In genomic region chr7:44341714-44342113, GRCm38 (mm10) we compare ENCODE assay signal across 26 mouse cellular contexts. TPM values are rescaled to one million over a fixed set of nuclear protein-coding genes. Genes with fewer than 3 reads are reported as not detected.
DNase-seq lines count a peak whose midpoint lies in the region; TF ChIP-seq lines count a peak whose summit lies in the region.
"Had no signal": no experiment of that assay in that cellular context is flagged by ENCODE, and none has a peak within 500 bp of the region (broad histone marks: within the 10 kb centered on the region; RNA-seq: fewer than 3 reads in every experiment).

No protein-coding gene starts in this region.

- no peak for TF ChIP-seq CTCF in layer of hippocampus, adult 2 months (conservative IDR thresholded peaks at IDR 0.05)
- no peak for TF ChIP-seq CTCF in cortical plate, adult 2 months (IDR thresholded peaks at IDR 0.05; ENCODE audit: extremely low read depth, insufficient read depth, low read length)

- no peak overlapping the region for H3K4me3 ChIP-seq in layer of hippocampus, adult 2 months
- H3K4me3 ChIP-seq in cortical plate, adult 2 months (ENCODE audit: insufficient read depth, low read length), result no peak overlapping the region
- H3K4me3 ChIP-seq: forebrain, embryonic 10.5 days; heart, adult 2 months; heart, embryonic 10.5 days; heart, embryonic 13.5 days; hindbrain, embryonic 12.5 days; intestine, embryonic 15.5 days had no signal

- no peak for DNase-seq in layer of hippocampus, adult 2 months (ENCODE audit: low spot score in 2 of 2)
- DNase-seq in layer of hippocampus, adult 9-11 months, result no peak
- peak; percentile 69 for DNase-seq in right cerebral cortex, adult 18-20 months
- no peak for DNase-seq in right cerebral cortex, postnatal 10 days (ENCODE audit: low spot score in 2 of 2)
- DNase-seq in embryo, embryonic 10.5 days (ENCODE audit: low spot score), result no peak
- DNase-seq in embryo, embryonic 9.5 days (ENCODE audit: extremely low spot score), result no peak
- DNase-seq: adrenal gland, adult 8-10 months; adrenal gland, postnatal 25 days; B cell, adult 2 months; cerebellum, adult 18-20 months; cerebellum, adult 9-10 months; cerebellum, postnatal 14 days; embryo, embryonic 11 days; forebrain, postnatal 0 days; gastrocnemius, postnatal 10 days; gastrocnemius, postnatal 36 days; heart, adult 2 months had no signal

- peaks cover 11% of the 10 kb centered on the region for H3K4me1 ChIP-seq in cortical plate, adult 2 months (ENCODE audit: control insufficient read depth, insufficient read depth, low read length)
- H3K4me1 ChIP-seq: intestine, embryonic 15.5 days had no signal

- TF ChIP-seq POLR2A in cortical plate, adult 2 months (IDR thresholded peaks at IDR 0.05; ENCODE audit: extremely low read depth, insufficient read depth, low read length), result no peak

- H3K27ac ChIP-seq in layer of hippocampus, adult 2 months, result peak overlapping the region; percentile 57
- peak overlapping the region; percentile 0; the same call in 1 of the 2 replicates for H3K27ac ChIP-seq in cortical plate, adult 2 months (ENCODE audit: insufficient read depth, low read length)
- H3K27ac ChIP-seq: forebrain, embryonic 10.5 days; heart, adult 2 months; heart, embryonic 10.5 days; heart, embryonic 13.5 days; hindbrain, embryonic 12.5 days; intestine, embryonic 15.5 days had no signal

RNA-seq across cellular contexts. Expression of gene Shank1, which starts 31.7 kb away (rescaled TPM):
- 100 to 1,000 TPM; 647 to 698 TPM for total RNA-seq in layer of hippocampus, adult 2 months (2021)
- polyA plus RNA-seq in cortical plate, adult 2 months (2012; rRNA removed), result 106 and 113 TPM in 2 replicates
- total RNA-seq: granulocyte monocyte progenitor cell, adult 5-6 weeks; hematopoietic stem cell, adult 5-6 weeks had no signal
- polyA plus RNA-seq: activated CD4-positive, CD25-positive, alpha-beta regulatory T cell, adult 4 months had no signal

RNA-seq across cellular contexts. Expression of gene Clec11a, which starts 35.0 kb away (rescaled TPM):
- 1 to 10 TPM; 3.0 to 3.5 TPM for total RNA-seq in layer of hippocampus, adult 2 months (2021)
- 5.4 and 5.6 TPM in 2 replicates for polyA plus RNA-seq in cortical plate, adult 2 months (2012; rRNA removed)

RNA-seq across cellular contexts. Expression of gene Syt3, which starts 42.2 kb away (rescaled TPM):
- 10 to 100 TPM; 89.4 to 95.9 TPM for total RNA-seq in layer of hippocampus, adult 2 months (2021)
- polyA plus RNA-seq in cortical plate, adult 2 months (2012; rRNA removed), result 70.2 and 74.0 TPM in 2 replicates
- polyA plus RNA-seq: activated CD4-positive, CD25-positive, alpha-beta regulatory T cell, adult 4 months had no signal

RNA-seq across cellular contexts. Expression of gene 1700008O03Rik, which starts 43.9 kb away (rescaled TPM):
- 1 to 10 TPM; 3.0 to 3.3 TPM for total RNA-seq in layer of hippocampus, adult 2 months (2021)
- 3.7 and 4.3 TPM in 2 replicates for polyA plus RNA-seq in cortical plate, adult 2 months (2012; rRNA removed)
- total RNA-seq: gastrocnemius, postnatal 10 days; gastrocnemius, postnatal 36 days had no signal
